Mouse (Mus musculus) bone marrow macrophage, adult 2 months (primary cell): ENCODE measurements at regions not wholly inside any gene's neighbourhood (a gene's known extent, or its start where the extent isn't known, plus 50 kb on each side); places are given as distances from the start of the nearest gene placed in this dataset.

Experiments
- H3K27ac ChIP-seq: 2 replicates; pipeline ENCODE4 v1.5.1; 2012; ENCODE audit warnings: low read depth, low read length; ENCODE audit not compliant: insufficient read depth
- H3K4me1 ChIP-seq: 2 replicates; pipeline ENCODE4 v1.6.1; 2012; ENCODE audit warnings: low read length; ENCODE audit not compliant: control insufficient read depth, insufficient read depth
- H3K4me3 ChIP-seq: 2 replicates; pipeline ENCODE4 v1.5.1; 2012; ENCODE audit warnings: mild to moderate bottlenecking, low read length, moderate library complexity; ENCODE audit not compliant: insufficient read depth
- CTCF ChIP-seq: IDR thresholded peaks from 2 replicates; pipeline ENCODE4 v1.5.1; 2012; ENCODE audit warnings: low read depth, mild to moderate bottlenecking, low read length, moderate library complexity
- POLR2A ChIP-seq: IDR thresholded peaks from 2 replicates; pipeline ENCODE4 v1.6.1; 2012; ENCODE audit warnings: mild to moderate bottlenecking, low read depth, low read length, borderline replicate concordance

DNA sequence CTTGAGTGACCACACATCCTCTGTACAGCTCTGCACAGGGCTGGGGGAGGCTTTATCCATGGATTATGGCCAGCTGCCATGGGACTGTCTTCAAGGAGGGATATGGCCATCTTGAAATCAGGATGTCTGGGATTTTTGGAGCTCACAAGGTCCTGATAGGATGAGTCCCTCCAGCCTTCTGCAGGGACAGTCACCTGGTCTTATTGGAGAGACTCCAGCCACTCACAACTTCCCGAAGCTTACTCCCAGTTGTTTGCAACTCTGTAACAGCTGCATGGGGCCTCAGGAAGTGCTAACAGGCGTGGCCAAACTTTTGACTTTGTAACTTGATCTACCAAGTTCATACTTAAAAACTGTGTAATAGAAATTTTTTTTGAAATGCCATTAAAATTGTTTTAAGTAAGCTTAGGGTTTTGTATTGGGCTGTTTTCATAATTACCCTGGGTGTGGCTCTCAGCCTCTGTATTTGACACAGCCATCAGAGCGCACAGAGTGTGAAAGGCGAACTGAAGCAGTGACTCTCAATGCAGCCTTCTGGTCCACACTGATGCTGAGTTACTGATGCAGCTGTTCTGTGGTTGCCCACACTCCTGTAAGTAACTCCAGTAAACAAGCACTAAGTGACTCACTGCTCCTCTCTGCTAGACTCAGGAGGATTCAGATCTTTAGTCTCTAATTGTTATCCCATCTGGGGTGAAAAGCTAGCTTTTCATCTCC lies 84.0 kb upstream of the Zc3h12a start:
- H3K27ac ChIP-seq, result no peak overlapping the region
- H3K4me3 ChIP-seq, result no peak overlapping the region
- no peaks in the 10 kb centered on the region for H3K4me1 ChIP-seq
- no peak for TF ChIP-seq POLR2A

DNA sequence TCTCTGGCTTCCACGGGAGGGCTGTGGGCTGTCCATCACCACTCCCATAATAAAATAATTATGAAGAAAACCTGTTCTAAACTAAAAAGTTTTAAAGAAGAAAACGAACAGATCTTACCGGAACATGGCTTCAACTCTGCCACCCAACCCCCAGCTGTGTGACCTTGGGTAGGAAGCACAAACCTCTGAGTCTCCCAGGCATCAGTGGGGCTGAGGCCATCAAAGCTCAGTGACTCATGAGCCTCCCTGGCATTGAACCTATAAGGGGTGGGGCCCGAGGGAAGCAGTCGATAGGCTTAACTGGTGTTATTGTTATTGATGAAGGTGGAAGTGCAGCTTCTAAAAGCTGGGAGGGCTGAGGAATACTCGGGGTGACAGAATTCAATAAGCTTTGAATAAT lies 83.1 kb upstream of the Zc3h12a start:
- no peaks in the 10 kb centered on the region for H3K4me1 ChIP-seq
- H3K27ac ChIP-seq, result no peak overlapping the region
- no peak overlapping the region for H3K4me3 ChIP-seq
- TF ChIP-seq CTCF (no peak), POLR2A (no peak)

- Histone ChIP-seq H3K27ac (no peak overlapping the region), H3K4me1 (no peaks in the 10 kb centered on the region), H3K4me3 (no peak overlapping the region)
- TF ChIP-seq CTCF (no peak), POLR2A (no peak)
Measured at GRCm38 (mm10) chr4:125208136-125208915, 80.7 kb upstream of the Zc3h12a start.

GRCm38 (mm10) chr4:125203521-125203920 lies 75.9 kb upstream of the Zc3h12a start:
- H3K4me1 ChIP-seq, result peaks cover 6% of the 10 kb centered on the region
- TF ChIP-seq CTCF (no peak), POLR2A (no peak)
- no peak overlapping the region for H3K27ac ChIP-seq
- H3K4me3 ChIP-seq, result no peak overlapping the region

DNA sequence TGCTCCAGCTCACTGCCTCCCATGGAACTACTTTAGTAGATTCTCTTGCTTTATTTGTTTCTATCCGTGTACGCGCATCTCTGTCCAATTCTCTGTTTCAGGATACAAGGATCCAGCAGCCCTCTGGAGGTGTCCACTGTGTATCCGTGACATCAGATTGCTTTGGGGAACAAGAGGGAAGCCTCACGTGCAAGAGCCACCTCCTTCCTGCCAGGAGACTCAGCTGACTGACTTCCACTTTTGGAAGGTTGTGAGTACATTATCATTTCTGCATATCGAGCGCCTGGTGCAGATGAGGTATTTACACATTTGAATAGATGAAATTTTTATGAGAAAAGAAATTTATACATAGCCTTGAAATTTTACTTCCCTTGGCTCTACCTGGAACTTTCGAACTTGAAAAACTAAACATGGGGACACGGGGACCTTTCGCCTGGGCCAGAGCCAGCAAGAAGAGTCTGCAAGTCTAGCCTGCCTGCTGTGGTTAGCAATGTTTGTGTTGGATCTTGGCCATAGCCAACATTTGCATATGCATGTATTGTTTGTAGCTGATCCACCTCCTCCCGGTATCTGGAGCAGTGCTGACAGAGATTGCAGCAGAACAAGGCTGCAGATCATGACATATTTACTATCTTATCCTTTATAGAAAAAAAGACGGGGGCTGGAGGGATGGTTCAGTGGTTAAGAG lies 74.1 kb upstream of the Zc3h12a start:
- no peak overlapping the region for H3K4me3 ChIP-seq
- TF ChIP-seq POLR2A, result no peak
- TF ChIP-seq CTCF, result no peak
- no peak overlapping the region for H3K27ac ChIP-seq
- peaks cover 6% of the 10 kb centered on the region for H3K4me1 ChIP-seq

DNA sequence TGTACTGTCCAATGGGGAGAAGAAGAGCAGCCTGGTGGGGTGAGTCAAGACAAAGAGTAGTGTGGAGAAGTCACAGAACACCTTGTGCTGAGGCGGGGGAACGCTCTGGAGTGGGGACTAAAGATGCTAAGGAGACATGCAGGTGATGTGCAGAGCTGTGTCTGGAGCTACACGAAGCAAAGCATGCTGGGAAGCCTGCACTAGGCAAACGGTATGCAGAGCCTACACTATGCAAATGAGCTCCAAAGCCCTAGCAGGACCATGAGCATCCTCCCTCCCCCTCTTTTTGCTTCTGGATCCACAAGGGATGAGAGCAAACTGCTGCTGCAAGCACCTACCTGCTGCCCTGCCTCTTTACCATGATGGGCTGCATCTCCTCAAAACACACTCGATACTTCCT lies 73.1 kb upstream of the Zc3h12a start:
- Histone ChIP-seq H3K4me3 (no peak overlapping the region), H3K4me1 (peaks cover 6% of the 10 kb centered on the region)
- TF ChIP-seq CTCF (no peak), POLR2A (no peak)

GRCm38 (mm10) chr4:125199281-125199680 lies 71.6 kb upstream of the Zc3h12a start:
- no peak overlapping the region for H3K4me3 ChIP-seq
- H3K4me1 ChIP-seq, result peaks cover 6% of the 10 kb centered on the region
- no peak overlapping the region for H3K27ac ChIP-seq
- TF ChIP-seq CTCF (no peak), POLR2A (no peak)

More for the DNA sequence above, 73.1 kb upstream of the Zc3h12a start:
- no peak overlapping the region for H3K27ac ChIP-seq

GRCm38 (mm10) chr4:125195901-125196435 lies 68.3 kb upstream of the Zc3h12a start:
- H3K4me3 ChIP-seq, result no peak overlapping the region
- TF ChIP-seq CTCF (no peak), POLR2A (no peak)
- H3K27ac ChIP-seq, result no peak overlapping the region
- no peaks in the 10 kb centered on the region for H3K4me1 ChIP-seq

GRCm38 (mm10) chr4:125194722-125195380 lies 67.2 kb upstream of the Zc3h12a start:
- no peak for TF ChIP-seq CTCF
- H3K27ac ChIP-seq, result no peak overlapping the region
- H3K4me3 ChIP-seq, result no peak overlapping the region
- no peaks in the 10 kb centered on the region for H3K4me1 ChIP-seq
